Mouse (Mus musculus): ENCODE measurements around the gene Cnpy3. TPM values are rescaled to one million over a fixed set of nuclear protein-coding genes. Genes with fewer than 3 reads are reported as not detected.

Cnpy3 gene
- polyA plus RNA-seq, 2 experiments, result 17.7 to 18.0 TPM

DNA sequence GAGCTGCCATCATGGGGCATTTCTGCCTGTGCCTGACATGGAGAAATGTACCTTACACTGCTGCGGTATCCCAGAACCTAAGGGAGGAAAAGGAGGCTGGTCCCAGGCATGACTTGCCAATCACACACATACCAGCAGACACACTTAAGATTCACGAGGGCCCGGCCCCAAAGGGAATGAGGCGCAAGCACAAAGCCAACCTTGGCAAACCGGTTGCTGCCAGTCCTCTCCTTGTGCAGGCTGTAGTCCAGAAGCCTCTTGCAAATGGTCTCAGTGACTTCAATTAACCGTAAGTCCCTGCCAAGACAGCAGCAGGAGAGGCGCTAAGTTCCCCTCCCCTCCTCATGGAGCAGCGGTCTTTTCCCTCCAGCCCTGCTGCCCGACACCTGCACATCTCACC is 9.0 kb downstream of the Cnpy3 start:
- DNase-seq (ENCODE audit: low read depth in 3 of 3, low spot score in 3 of 3) (no peak), ATAC-seq (ENCODE audit: insufficient read depth) (no peak)
- 87% methylated on average over 9 of the region's 9 CpGs for WGBS (ENCODE audit: insufficient replicate concordance)
- TF ChIP-seq EP300 (IDR thresholded peaks at IDR 0.05; ENCODE audit: low read depth), result no peak
- TF ChIP-seq CTCF (IDR thresholded peaks at IDR 0.05; ENCODE audit: low read depth), result no peak
- Histone ChIP-seq H3K36me3 (replicated peaks; ENCODE audit: control insufficient read depth, insufficient read depth, low read depth) (peaks cover 4% of the 10 kb centered on the region), H3K9ac (replicated peaks) (no peak overlapping the region), H3K4me2 (ENCODE audit: low read depth) (no peak overlapping the region), H3K9me3 (ENCODE audit: control insufficient read depth, low read length) (no peaks in the 10 kb centered on the region), H3K4me3 (ENCODE audit: insufficient read depth in 1 of 2, low read depth in 2 of 2, low read length in 2 of 2) (no peak overlapping the region), H3K27ac (no peak overlapping the region), H3K27me3 (ENCODE audit: control insufficient read depth, insufficient read depth, low read length) (no peaks in the 10 kb centered on the region), H3K4me1 (replicated peaks; ENCODE audit: control insufficient read depth in 2 of 2, insufficient read depth in 2 of 2, low read length in 1 of 2) (peaks cover 0 to 9% of the 10 kb centered on the region in 2 experiments; a peak in 2 of 4 replicates)

DNA sequence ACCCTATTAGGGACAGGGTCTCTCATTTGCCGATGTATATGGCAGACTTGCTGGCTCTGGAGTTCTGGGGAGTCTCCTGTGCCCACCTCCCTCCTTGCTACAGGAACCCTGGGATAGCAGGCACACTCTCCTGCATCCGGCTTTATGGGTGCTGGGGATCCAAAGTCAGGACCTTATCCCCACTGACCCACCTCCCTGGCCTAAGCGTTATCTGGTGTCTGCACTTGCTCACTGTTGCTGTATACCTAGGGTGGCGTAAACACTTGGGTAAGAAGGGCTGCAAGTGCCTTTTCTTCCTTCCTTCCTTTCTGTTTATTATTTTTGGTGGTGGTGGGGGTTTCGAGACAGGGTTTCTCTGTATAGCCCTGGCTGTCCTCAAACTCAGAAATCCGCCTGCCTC is 10.7 kb downstream of the Cnpy3 start:
- Histone ChIP-seq H3K9me3 (ENCODE audit: control insufficient read depth, low read length) (no peaks in the 10 kb centered on the region), H3K4me2 (ENCODE audit: low read depth) (no peak overlapping the region), H3K9ac (replicated peaks) (no peak overlapping the region), H3K4me3 (ENCODE audit: insufficient read depth in 1 of 2, low read depth in 2 of 2, low read length in 2 of 2) (no peak overlapping the region), H3K4me1 (replicated peaks; ENCODE audit: control insufficient read depth in 2 of 2, insufficient read depth in 2 of 2, low read length in 1 of 2) (peaks cover 0 to 9% of the 10 kb centered on the region in 2 experiments; a peak in 2 of 4 replicates), H3K36me3 (replicated peaks; ENCODE audit: control insufficient read depth, insufficient read depth, low read depth) (peaks cover 2% of the 10 kb centered on the region), H3K27ac (no peak overlapping the region), H3K27me3 (ENCODE audit: control insufficient read depth, insufficient read depth, low read length) (no peaks in the 10 kb centered on the region)
- ATAC-seq (ENCODE audit: insufficient read depth) (peak; percentile 65), DNase-seq (ENCODE audit: low read depth in 3 of 3, low spot score in 3 of 3) (no peak)
- 57% methylated on average over 6 of the region's 6 CpGs for WGBS (ENCODE audit: insufficient replicate concordance)
- TF ChIP-seq CTCF (IDR thresholded peaks at IDR 0.05; ENCODE audit: low read depth) (no peak), EP300 (IDR thresholded peaks at IDR 0.05; ENCODE audit: low read depth) (peak; percentile 53)

DNA sequence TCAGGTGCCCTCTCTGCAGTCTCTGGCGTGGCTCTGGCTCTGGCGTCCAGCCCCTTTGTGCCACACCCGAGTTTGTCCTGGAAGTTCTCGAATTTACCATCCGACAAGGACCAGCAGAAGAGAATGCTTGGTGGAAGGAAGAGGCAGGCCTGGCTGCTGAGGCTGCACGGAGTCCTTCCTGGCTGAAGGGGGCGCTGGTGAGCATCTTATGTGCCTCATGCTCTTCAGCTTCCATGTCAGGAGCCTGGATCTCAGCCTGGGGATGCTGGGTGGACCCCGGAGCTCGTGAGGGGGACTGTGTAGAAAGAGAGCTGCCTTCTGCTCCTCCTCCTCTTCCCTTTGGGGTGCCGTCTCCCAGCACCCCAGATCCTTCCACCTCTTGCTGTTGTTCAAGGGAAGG is 15.9 kb downstream of the Cnpy3 start:
- no peak overlapping the region for H3K4me2 ChIP-seq (ENCODE audit: low read depth)
- ATAC-seq (ENCODE audit: insufficient read depth), result peak; percentile 26; the same call in 1 of the 2 replicates

DNA sequence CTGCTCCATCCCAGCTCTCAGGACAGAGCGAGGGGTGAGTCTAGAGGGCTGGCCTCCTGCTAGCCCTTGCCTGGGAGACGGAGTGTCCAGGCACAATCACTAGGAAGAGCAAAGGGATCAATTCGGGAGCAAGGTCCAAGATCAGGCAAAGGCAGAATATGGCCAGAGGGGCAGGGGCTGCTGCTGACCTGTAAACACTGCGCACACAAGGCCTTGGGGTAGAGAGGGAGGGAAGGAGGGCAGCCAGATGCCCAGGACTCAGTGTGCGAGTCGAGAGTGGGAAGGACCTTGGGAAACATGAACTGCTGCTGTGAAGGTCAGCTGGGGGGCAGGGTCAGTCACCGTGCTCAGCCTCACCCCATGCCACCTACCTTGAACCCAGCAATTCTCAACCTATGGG is 16.7 kb downstream of the Cnpy3 start:
- TF ChIP-seq EP300 (IDR thresholded peaks at IDR 0.05; ENCODE audit: low read depth) (no peak), CTCF (IDR thresholded peaks at IDR 0.05; ENCODE audit: low read depth) (no peak)
- Histone ChIP-seq H3K36me3 (replicated peaks; ENCODE audit: control insufficient read depth, insufficient read depth, low read depth) (no peaks in the 10 kb centered on the region), H3K4me2 (ENCODE audit: low read depth) (no peak overlapping the region), H3K27me3 (ENCODE audit: control insufficient read depth, insufficient read depth, low read length) (no peaks in the 10 kb centered on the region), H3K9me3 (ENCODE audit: control insufficient read depth, low read length) (no peaks in the 10 kb centered on the region), H3K9ac (replicated peaks) (no peak overlapping the region), H3K4me3 (ENCODE audit: insufficient read depth in 1 of 2, low read depth in 2 of 2, low read length in 2 of 2) (no peak overlapping the region), H3K4me1 (replicated peaks; ENCODE audit: control insufficient read depth in 2 of 2, insufficient read depth in 2 of 2, low read length in 1 of 2) (peaks cover 0 to 1% of the 10 kb centered on the region in 2 experiments; a peak in 2 of 4 replicates), H3K27ac (no peak overlapping the region)
- ATAC-seq (ENCODE audit: insufficient read depth) (peak; percentile 42; the same call in 1 of the 2 replicates), DNase-seq (ENCODE audit: low read depth in 3 of 3, low spot score in 3 of 3) (no peak)
- 69% methylated on average over 7 of the region's 7 CpGs for WGBS (ENCODE audit: insufficient replicate concordance)

More for the DNA sequence above, 15.9 kb downstream of the Cnpy3 start:
- peaks cover 0 to 3% of the 10 kb centered on the region in 2 experiments; a peak in 2 of 4 replicates for H3K4me1 ChIP-seq (replicated peaks; ENCODE audit: control insufficient read depth in 2 of 2, insufficient read depth in 2 of 2, low read length in 1 of 2)
- TF ChIP-seq CTCF (IDR thresholded peaks at IDR 0.05; ENCODE audit: low read depth) (peak; percentile 81), EP300 (IDR thresholded peaks at IDR 0.05; ENCODE audit: low read depth) (no peak)
- no peaks in the 10 kb centered on the region for H3K9me3 ChIP-seq (ENCODE audit: control insufficient read depth, low read length)
- H3K9ac ChIP-seq (replicated peaks), result no peak overlapping the region
- H3K27me3 ChIP-seq (ENCODE audit: control insufficient read depth, insufficient read depth, low read length), result no peaks in the 10 kb centered on the region
- no peak overlapping the region for H3K27ac ChIP-seq
- no peaks in the 10 kb centered on the region for H3K36me3 ChIP-seq (replicated peaks; ENCODE audit: control insufficient read depth, insufficient read depth, low read depth)
- 49% methylated on average over 10 of the region's 10 CpGs for WGBS (ENCODE audit: insufficient replicate concordance)
- peak in 2 of 3 experiments; percentile 31 to 33 for DNase-seq (ENCODE audit: low read depth in 3 of 3, low spot score in 3 of 3)
- H3K4me3 ChIP-seq (ENCODE audit: insufficient read depth in 1 of 2, low read depth in 2 of 2, low read length in 2 of 2), result no peak overlapping the region

DNA sequence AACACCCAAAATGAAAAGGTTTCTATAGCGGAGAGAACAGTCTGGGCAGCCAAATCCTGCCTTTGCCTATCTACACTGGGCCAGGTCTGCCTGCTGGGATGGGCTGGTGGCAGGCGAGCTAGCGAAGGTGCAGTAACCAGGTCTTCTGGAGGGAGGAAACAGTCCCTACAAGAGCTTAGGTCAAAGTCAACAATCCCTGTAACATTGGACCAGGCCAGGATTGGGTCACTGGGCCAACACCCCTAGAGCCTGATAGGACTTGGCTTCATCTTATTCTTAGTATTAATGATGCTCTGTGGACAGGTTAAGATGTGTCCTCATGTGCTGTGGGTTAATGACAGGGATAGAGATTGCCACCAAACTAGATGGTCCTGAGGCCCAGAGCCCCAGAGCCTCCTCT is 18.0 kb downstream of the Cnpy3 start:
- ATAC-seq (ENCODE audit: insufficient read depth), result no peak
- 70% methylated on average over 3 of the region's 3 CpGs for WGBS (ENCODE audit: insufficient replicate concordance)
- TF ChIP-seq EP300 (IDR thresholded peaks at IDR 0.05; ENCODE audit: low read depth), result no peak
- TF ChIP-seq CTCF (IDR thresholded peaks at IDR 0.05; ENCODE audit: low read depth), result no peak
- Histone ChIP-seq H3K27me3 (ENCODE audit: control insufficient read depth, insufficient read depth, low read length) (no peaks in the 10 kb centered on the region; the same call in 1 of the 2 replicates), H3K9me3 (ENCODE audit: control insufficient read depth, low read length) (no peaks in the 10 kb centered on the region), H3K4me2 (ENCODE audit: low read depth) (no peak overlapping the region), H3K9ac (replicated peaks) (no peak overlapping the region), H3K4me3 (ENCODE audit: insufficient read depth in 1 of 2, low read depth in 2 of 2, low read length in 2 of 2) (no peak overlapping the region), H3K36me3 (replicated peaks; ENCODE audit: control insufficient read depth, insufficient read depth, low read depth) (no peaks in the 10 kb centered on the region), H3K27ac (no peak overlapping the region), H3K4me1 (replicated peaks; ENCODE audit: control insufficient read depth in 2 of 2, insufficient read depth in 2 of 2, low read length in 1 of 2) (peaks cover 0 to 1% of the 10 kb centered on the region in 2 experiments; a peak in 2 of 4 replicates)
- DNase-seq (ENCODE audit: low read depth in 3 of 3, low spot score in 3 of 3), result no peak
